Mouse (Mus musculus) embryonic facial prominence, embryonic 10.5 days (tissue): ENCODE results near the gene Adck2. TPM values are rescaled to one million over a fixed set of nuclear protein-coding genes. Genes with fewer than 3 reads are reported as not detected.
A peak's percentile ranks its signal among the peaks of the same experiment; 100 is the strongest.

ENCODE experiments used
- DNase-seq: peaks from one replicate; pipeline ENCODE4 v3.0.0-alpha.2; 2017; ENCODE audit warnings: low spot score
- H3K27ac ChIP-seq: fragments of 300-500 bp; sonication (generic); replicated peaks from 2 replicates; pipeline ENCODE4 v1.5.1; 2016; ENCODE audit warnings: mild to moderate bottlenecking
- H3K27me3 ChIP-seq: fragments of 300-500 bp; sonication (generic); replicated peaks from 2 replicates; pipeline ENCODE4 v1.6.1; 2016; ENCODE audit warnings: low read depth, mild to moderate bottlenecking; ENCODE audit not compliant: poor library complexity, severe bottlenecking
- H3K36me3 ChIP-seq: fragments of 300-500 bp; sonication (generic); replicated peaks from 2 replicates; pipeline ENCODE4 v1.6.1; 2016; ENCODE audit warnings: mild to moderate bottlenecking, moderate library complexity
- H3K4me1 ChIP-seq: fragments of 300-500 bp; sonication (generic); 2 replicates; pipeline ENCODE4 v1.6.1; 2016
- H3K4me3 ChIP-seq: fragments of 300-500 bp; sonication (generic); 2 replicates; pipeline ENCODE4 v1.5.1; 2016; ENCODE audit warnings: mild to moderate bottlenecking, moderate library complexity
- H3K9me3 ChIP-seq: fragments of 300-500 bp; sonication (generic); 2 replicates; pipeline ENCODE4 v1.6.1; 2016; ENCODE audit warnings: mild to moderate bottlenecking
- WGBS: fragments of 180-500 bp; shearing (Covaris S2); methylation state at CpG from one replicate; pipeline ENCODE4 v1.1.7; 2016; 5-methylcytosine and 5-hydroxymethylcytosine counted together
- polyA plus RNA-seq: library from polyadenylated mRNA; unstranded; fragments of >200 nt; fragmentation: Nextera tagmentation; extraction: Ambion mirVana; gene quantifications from 2 replicates; pipeline ENCODE4 v1.2.1, GENCODE M21; 2016

The Adck2 gene
- polyA plus RNA-seq, 1 experiment from 2014 or later, result 26.1 TPM

DNA sequence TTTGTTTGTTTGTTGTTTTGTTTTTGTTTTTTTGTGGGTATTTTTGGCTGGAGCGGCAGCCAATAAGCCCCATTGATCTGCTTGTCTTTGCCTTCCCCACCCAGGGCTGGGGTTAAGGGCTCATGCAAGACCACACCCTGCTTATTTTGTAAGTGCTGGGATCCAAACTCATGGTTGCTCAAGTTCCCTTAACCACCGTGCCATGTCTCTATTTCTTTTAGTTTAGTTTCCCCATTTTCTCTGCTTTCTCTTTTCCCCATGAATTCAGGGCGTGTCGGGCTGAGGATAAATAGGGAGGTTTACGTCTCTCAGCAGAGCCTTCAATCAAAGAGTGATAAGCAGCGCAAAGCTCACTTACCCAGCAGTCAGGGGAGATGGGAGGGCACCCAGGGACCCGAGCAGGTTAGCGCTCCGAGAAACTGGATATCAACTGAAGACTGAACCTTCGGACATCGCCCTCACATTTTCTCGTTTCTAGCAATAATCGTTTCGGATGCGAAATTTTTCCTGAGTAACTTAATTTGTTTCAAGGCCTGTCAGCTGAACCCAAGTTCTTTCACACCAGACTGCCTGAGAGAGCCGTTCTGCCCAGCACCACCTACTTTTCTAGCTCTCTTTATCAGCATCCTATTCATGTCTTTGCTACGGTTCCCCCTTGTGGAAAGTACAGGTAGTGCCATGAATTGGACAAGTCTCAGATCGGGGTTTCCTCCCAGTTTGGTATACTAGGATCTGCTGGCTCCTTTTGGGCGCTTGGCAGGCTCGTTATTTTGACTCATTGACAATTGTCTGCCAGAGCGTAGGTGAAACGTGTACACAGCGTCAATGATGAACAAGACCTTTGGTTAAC, 11.3 kb upstream of the Adck2 start:
- WGBS, result 22% methylated on average over 23 of the region's 23 CpGs
- Histone ChIP-seq H3K36me3 (no peaks in the 10 kb centered on the region), H3K27me3 (no peaks in the 10 kb centered on the region), H3K27ac (no peak overlapping the region), H3K4me3 (peak overlapping the region; percentile 27), H3K9me3 (no peaks in the 10 kb centered on the region), H3K4me1 (peaks cover 21% of the 10 kb centered on the region)
- DNase-seq, result peak; percentile 74

- Histone ChIP-seq H3K27ac (no peak overlapping the region), H3K4me1 (no peaks in the 10 kb centered on the region), H3K27me3 (peaks cover 10% of the 10 kb centered on the region; the same call in 1 of the 2 replicates), H3K36me3 (no peaks in the 10 kb centered on the region), H3K4me3 (no peak overlapping the region), H3K9me3 (no peaks in the 10 kb centered on the region)
- 18% methylated on average over 5 of the region's 5 CpGs for WGBS
- DNase-seq, result peak; percentile 47
These were observed 6.1 kb upstream of the Adck2 start for GRCm38 (mm10) chr6:39567528-39567927.

DNA sequence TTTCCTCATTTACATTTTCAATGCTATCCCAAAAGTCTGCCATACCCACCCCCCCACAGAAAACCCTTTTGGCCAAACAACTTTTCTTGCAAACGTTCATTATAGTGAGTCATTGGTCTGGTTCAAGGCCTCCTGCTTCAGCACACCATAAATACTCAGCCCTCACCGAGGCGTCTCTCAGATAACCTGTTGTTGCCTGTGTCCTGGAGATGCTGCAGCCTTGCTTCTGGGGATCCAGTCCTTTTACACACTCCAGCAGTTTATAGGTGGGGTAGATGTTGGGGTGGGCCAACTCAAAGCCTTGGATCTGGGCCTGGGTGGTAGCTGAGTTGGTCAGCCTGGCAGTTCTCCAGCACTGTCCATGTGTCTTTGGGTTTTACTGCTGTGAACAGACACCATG, 3.2 kb upstream of the Adck2 start:
- H3K4me3 ChIP-seq, result no peak overlapping the region
- H3K27me3 ChIP-seq, result peaks cover 12% of the 10 kb centered on the region; the same call in 1 of the 2 replicates
- no peaks in the 10 kb centered on the region for H3K36me3 ChIP-seq
- DNase-seq, result no peak
- H3K4me1 ChIP-seq, result peaks cover 17% of the 10 kb centered on the region
- no peak overlapping the region for H3K27ac ChIP-seq
- WGBS, result 82% methylated on average over 3 of the region's 3 CpGs
- no peaks in the 10 kb centered on the region for H3K9me3 ChIP-seq

GRCm38 (mm10) chr6:39574555-39574869, 839 bp downstream of the Adck2 start:
- H3K4me3 ChIP-seq, result peak overlapping the region; percentile 88
- H3K36me3 ChIP-seq, result peaks cover 20% of the 10 kb centered on the region
- peaks cover 7% of the 10 kb centered on the region; the same call in 1 of the 2 replicates for H3K27me3 ChIP-seq
- no peak for DNase-seq
- H3K4me1 ChIP-seq, result peaks cover 17% of the 10 kb centered on the region
- no peaks in the 10 kb centered on the region for H3K9me3 ChIP-seq
- 25% methylated on average over 10 of the region's 10 CpGs for WGBS
- peak overlapping the region; percentile 91 for H3K27ac ChIP-seq

GRCm38 (mm10) chr6:39574951-39575350, 1.3 kb downstream of the Adck2 start:
- H3K4me1 ChIP-seq, result peaks cover 17% of the 10 kb centered on the region
- WGBS, result 69% methylated on average over 7 of the region's 7 CpGs
- H3K9me3 ChIP-seq, result no peaks in the 10 kb centered on the region
- peak overlapping the region; percentile 88 for H3K4me3 ChIP-seq
- peaks cover 25% of the 10 kb centered on the region for H3K36me3 ChIP-seq
- DNase-seq, result no peak
- peaks cover 7% of the 10 kb centered on the region; the same call in 1 of the 2 replicates for H3K27me3 ChIP-seq
- H3K27ac ChIP-seq, result peak overlapping the region; percentile 91

GRCm38 (mm10) chr6:39579552-39579951, 5.9 kb downstream of the Adck2 start:
- no peak for DNase-seq
- Histone ChIP-seq H3K4me1 (peaks cover 7% of the 10 kb centered on the region), H3K36me3 (peaks cover 61% of the 10 kb centered on the region), H3K9me3 (no peaks in the 10 kb centered on the region), H3K4me3 (no peak overlapping the region), H3K27ac (no peak overlapping the region), H3K27me3 (no peaks in the 10 kb centered on the region)
- WGBS, result 90% methylated on average over 7 of the region's 7 CpGs

- WGBS, result 69% methylated on average over 2 of the region's 2 CpGs
- no peaks in the 10 kb centered on the region for H3K4me1 ChIP-seq
These were observed 6.9 kb downstream of the Adck2 start for GRCm38 (mm10) chr6:39580558-39580957.

DNA sequence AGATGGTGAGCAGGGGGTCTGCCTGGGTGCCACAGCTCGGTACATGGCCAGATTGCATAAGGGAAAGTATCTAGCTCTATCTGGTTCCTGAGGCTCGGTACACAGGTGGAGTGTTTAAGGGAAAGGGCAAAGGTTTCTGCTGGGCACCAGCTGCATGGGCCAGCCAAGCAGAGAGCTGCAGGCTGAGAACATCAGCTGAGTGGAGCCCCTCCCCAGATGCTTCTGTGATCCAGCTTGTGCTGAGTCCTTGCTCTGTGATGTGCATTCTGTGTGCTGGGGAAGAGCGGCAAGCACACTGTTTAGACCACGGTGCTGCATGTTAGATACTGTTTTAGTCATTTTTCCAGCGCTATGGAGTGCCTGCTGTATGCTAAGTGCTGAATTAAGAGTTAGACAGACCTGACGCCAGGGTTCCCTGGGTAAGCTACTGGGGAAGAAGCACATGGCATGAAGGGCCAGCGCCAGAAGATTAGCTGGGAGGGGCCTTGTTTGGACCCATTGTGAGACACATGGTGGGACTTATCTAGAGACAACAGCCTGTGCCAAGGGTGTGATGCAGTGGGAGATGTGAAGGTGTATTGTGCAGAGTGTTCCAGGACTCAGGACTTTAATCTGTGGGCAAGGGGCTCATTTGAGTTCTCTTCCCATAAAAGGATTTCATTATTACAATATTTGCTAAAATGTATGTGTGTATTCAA, 7.6 kb downstream of the Adck2 start:
- H3K27me3 ChIP-seq, result no peaks in the 10 kb centered on the region
- no peak for DNase-seq
- H3K9me3 ChIP-seq, result no peaks in the 10 kb centered on the region
- H3K4me3 ChIP-seq, result no peak overlapping the region
- peaks cover 73% of the 10 kb centered on the region for H3K36me3 ChIP-seq
- no peak overlapping the region for H3K27ac ChIP-seq
- 81% methylated on average over 7 of the region's 7 CpGs for WGBS
- H3K4me1 ChIP-seq, result no peaks in the 10 kb centered on the region

More at GRCm38 (mm10) chr6:39580558-39580957, 6.9 kb downstream of the Adck2 start:
- no peak overlapping the region for H3K27ac ChIP-seq
- peaks cover 66% of the 10 kb centered on the region for H3K36me3 ChIP-seq
- H3K27me3 ChIP-seq, result no peaks in the 10 kb centered on the region
- H3K9me3 ChIP-seq, result no peaks in the 10 kb centered on the region
- no peak for DNase-seq
- no peak overlapping the region for H3K4me3 ChIP-seq

DNA sequence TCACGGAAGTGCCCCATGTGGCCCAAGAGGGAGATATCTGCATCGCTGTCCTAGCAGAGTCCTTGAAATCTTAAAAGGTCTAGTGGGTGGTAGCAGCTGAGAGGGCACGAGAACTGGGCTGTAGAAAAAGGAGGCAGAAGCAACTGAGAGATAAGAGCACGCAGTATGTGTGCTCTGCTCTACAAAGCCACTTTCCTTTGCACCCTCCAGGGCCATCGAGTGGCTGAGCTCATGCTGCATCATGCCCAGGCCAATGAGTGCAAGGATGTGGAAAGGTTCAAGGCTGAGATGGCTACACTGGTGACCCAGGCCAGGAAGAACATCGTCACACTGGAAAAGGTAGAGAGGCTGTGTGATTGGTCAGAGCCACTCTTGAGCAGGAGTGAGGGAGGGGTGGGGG, 11.8 kb downstream of the Adck2 start, which contains the start of gene Gm42420:
TSS of gene Gm42420 (plus strand) at position 237 of the 400 bp plus-strand sequence.
- H3K27me3 ChIP-seq, result no peaks in the 10 kb centered on the region
- H3K4me3 ChIP-seq, result no peak within 1 kb of the TSS
- no peaks in the 10 kb centered on the region for H3K4me1 ChIP-seq
- no peak for DNase-seq
- 92% methylated on average over 6 of the region's 6 CpGs for WGBS
- H3K36me3 ChIP-seq, result peaks cover 78% of the 10 kb centered on the region
- H3K27ac ChIP-seq, result no peak within 1 kb of the TSS
- H3K9me3 ChIP-seq, result no peaks in the 10 kb centered on the region

- peak overlapping the region; percentile 88 for H3K4me3 ChIP-seq
- H3K4me1 ChIP-seq, result peaks cover 14% of the 10 kb centered on the region
- no peaks in the 10 kb centered on the region for H3K9me3 ChIP-seq
- no peaks in the 10 kb centered on the region for H3K27me3 ChIP-seq
- no peak for DNase-seq
- WGBS, result 90% methylated on average over 4 of the region's 4 CpGs
- H3K36me3 ChIP-seq, result peaks cover 40% of the 10 kb centered on the region
- H3K27ac ChIP-seq, result no peak overlapping the region
These were observed 17.8 kb downstream of the Adck2 start for GRCm38 (mm10) chr6:39591481-39591880.

GRCm38 (mm10) chr6:39592401-39593214, 18.9 kb downstream of the Adck2 start, which contains the start of gene Ndufb2:
TSS of gene Ndufb2 (plus strand) at chr6:39592574.
- DNase-seq, result peak; percentile 96
- Histone ChIP-seq H3K27me3 (no peaks in the 10 kb centered on the region), H3K4me1 (peaks cover 14% of the 10 kb centered on the region), H3K9me3 (no peaks in the 10 kb centered on the region), H3K36me3 (peaks cover 40% of the 10 kb centered on the region), H3K4me3 (peak within 1 kb of the TSS; percentile 88), H3K27ac (peak within 1 kb of the TSS; percentile 95)
- WGBS, result under 1% methylated on average over 56 of the region's 56 CpGs

DNA sequence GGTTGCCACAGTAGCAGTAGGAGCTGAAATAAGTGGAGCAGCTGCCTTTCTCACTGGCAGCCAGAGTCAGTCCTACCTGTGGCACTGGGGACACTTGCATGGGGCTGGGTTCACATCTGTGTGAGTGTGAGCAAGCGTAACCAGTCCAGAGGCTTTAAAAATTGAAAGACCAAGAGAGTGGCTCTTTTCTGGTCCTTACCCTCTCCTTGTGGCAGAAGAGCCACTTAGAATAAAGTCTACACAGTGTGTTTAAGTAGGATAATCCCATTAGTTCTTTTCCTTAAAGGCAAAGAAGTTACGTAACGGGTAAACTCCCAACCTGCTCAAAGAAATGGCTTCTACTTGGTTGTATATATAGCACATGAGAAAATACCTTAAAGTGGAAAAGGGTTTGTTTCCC, 27.2 kb downstream of the Adck2 start:
- Histone ChIP-seq H3K4me3 (no peak overlapping the region), H3K27ac (no peak overlapping the region), H3K9me3 (no peaks in the 10 kb centered on the region), H3K4me1 (no peaks in the 10 kb centered on the region), H3K36me3 (peaks cover 68% of the 10 kb centered on the region), H3K27me3 (no peaks in the 10 kb centered on the region)
- WGBS, result 94% methylated on average over 3 of the region's 3 CpGs
- no peak for DNase-seq
